Mouse (Mus musculus): ENCODE results near the gene Emp2. TPM values are rescaled to one million over a fixed set of nuclear protein-coding genes. Genes with fewer than 3 reads are reported as not detected.

The Emp2 gene
- total and polyA plus RNA-seq, 3 experiments, result 0.09 TPM; not detected in 2

- dilution Hi-C loops (cut with MboI; ENCODE audit: extremely low pct_ligation_motif_present, extremely low pct_unique_long_range_greater_than_20kb, low sequenced_read_pairs), result no loop called here
- Histone ChIP-seq H3K9me3 (replicated peaks; ENCODE audit: low read length) (no peaks in the 10 kb centered on the region), H3K27me3 (replicated peaks) (no peaks in the 10 kb centered on the region), H3K9ac (ENCODE audit: insufficient read depth, low read depth) (no peak overlapping the region), H3K4me3 (replicated peaks in 1 of 3; ENCODE audit: low read depth in 2 of 3, low read length in 2 of 3, poor library complexity in 1 of 3) (no peak overlapping the region), H3K4me2 (ENCODE audit: insufficient read depth, low read depth, poor library complexity, severe bottlenecking) (no peak overlapping the region), H3K36me3 (replicated peaks in 1 of 2; ENCODE audit: control insufficient read depth in 1 of 2, insufficient read depth in 1 of 2, low read length in 1 of 2) (no peaks in the 10 kb centered on the region), H3K79me2 (replicated peaks; ENCODE audit: control insufficient read depth, extremely low read depth, insufficient read depth, poor library complexity, severe bottlenecking) (no peaks in the 10 kb centered on the region), H3K27ac (ENCODE audit: insufficient read depth, low read depth) (no peak overlapping the region), H3K4me1 (ENCODE audit: control insufficient read depth in 1 of 2, insufficient read depth in 2 of 2) (no peaks in the 10 kb centered on the region)
- in situ Hi-C loops (cut with MboI; ENCODE audit: low pct_ligation_motif_present, low pct_unique_long_range_greater_than_20kb, low sequenced_read_pairs), result no loop called here
- no peak for DNase-seq (ENCODE audit: extremely low read depth)
- TF ChIP-seq POLR2AphosphoS2 (IDR thresholded peaks at IDR 0.05; ENCODE audit: low read depth, low read length) (no peak), HCFC1 (IDR thresholded peaks at IDR 0.05; ENCODE audit: low read depth, low read length) (no peak), MAZ (IDR thresholded peaks at IDR 0.05; ENCODE audit: low read depth, low read length) (no peak), NELFE (IDR thresholded peaks at IDR 0.05; ENCODE audit: low read depth, low read length) (no peak), CTCF (conservative IDR thresholded peaks at IDR 0.05 in 1 of 2, IDR thresholded peaks at IDR 0.05 in 1 of 2; ENCODE audit: low read depth in 2 of 2, low read length in 2 of 2) (no peak), GABPA (IDR thresholded peaks at IDR 0.05; ENCODE audit: insufficient replicate concordance, low read depth, low read length) (no peak)
These were observed 77.2 kb downstream of the Emp2 start for GRCm38 (mm10) chr16:10236601-10237000.

Other genes starting within 250 kb of the Emp2 start
- 4.6 and 7.3 TPM in 2 replicates for gene Rpl39l, start 143.7 kb downstream of the Emp2 start, total RNA-seq (2012; rRNA removed)
- gene Rpl39l, start 143.7 kb downstream of the Emp2 start, total RNA-seq (2014; rRNA removed), result 9.1 and 10.2 TPM in 2 replicates
- gene Rpl39l, start 143.7 kb downstream of the Emp2 start, polyA plus RNA-seq (2012; ENCODE audit: insufficient read length, low read depth), result 14.9 and 16.2 TPM in 2 replicates
- gene Atf7ip2, start 121.3 kb downstream of the Emp2 start, total RNA-seq (2012; rRNA removed), result not detected in 2 replicates
- gene Atf7ip2, start 121.3 kb downstream of the Emp2 start, total RNA-seq (2014; rRNA removed), result not detected in 2 replicates
- not detected in 2 replicates for gene Atf7ip2, start 121.3 kb downstream of the Emp2 start, polyA plus RNA-seq (2012; ENCODE audit: insufficient read length, low read depth)
- gene Tekt5, start 81.5 kb upstream of the Emp2 start, total RNA-seq (2012; rRNA removed), result 0.08 TPM in 1 of 2 replicates, not detected in the other
- not detected in 2 replicates for gene Tekt5, start 81.5 kb upstream of the Emp2 start, total RNA-seq (2014; rRNA removed)
- gene Tekt5, start 81.5 kb upstream of the Emp2 start, polyA plus RNA-seq (2012; ENCODE audit: insufficient read length, low read depth), result 0.14 and 0.17 TPM in 2 replicates
- gene Nubp1, start 98.0 kb upstream of the Emp2 start, total RNA-seq (2012; rRNA removed), result 163 and 169 TPM in 2 replicates
- gene Nubp1, start 98.0 kb upstream of the Emp2 start, total RNA-seq (2014; rRNA removed), result 152 TPM in 2 replicates
- gene Nubp1, start 98.0 kb upstream of the Emp2 start, polyA plus RNA-seq (2012; ENCODE audit: insufficient read length, low read depth), result 162 and 176 TPM in 2 replicates
- 0.63 and 0.68 TPM in 2 replicates for gene Tvp23a, start 133.4 kb upstream of the Emp2 start, total RNA-seq (2012; rRNA removed)
- 0.18 TPM in 1 of 2 replicates, not detected in the other for gene Tvp23a, start 133.4 kb upstream of the Emp2 start, total RNA-seq (2014; rRNA removed)
- 1.7 and 1.8 TPM in 2 replicates for gene Tvp23a, start 133.4 kb upstream of the Emp2 start, polyA plus RNA-seq (2012; ENCODE audit: insufficient read length, low read depth)
- gene Ciita, start 166.1 kb upstream of the Emp2 start, total RNA-seq (2012; rRNA removed), result 32.7 and 39.8 TPM in 2 replicates
- gene Ciita, start 166.1 kb upstream of the Emp2 start, total RNA-seq (2014; rRNA removed), result 38.8 and 39.1 TPM in 2 replicates
- 62.3 and 69.6 TPM in 2 replicates for gene Ciita, start 166.1 kb upstream of the Emp2 start, polyA plus RNA-seq (2012; ENCODE audit: insufficient read length, low read depth)
- 13.7 and 14.1 TPM in 2 replicates for gene Dexi, start 229.1 kb upstream of the Emp2 start, total RNA-seq (2012; rRNA removed)
- 10.0 and 11.3 TPM in 2 replicates for gene Dexi, start 229.1 kb upstream of the Emp2 start, total RNA-seq (2014; rRNA removed)
- 18.6 and 19.6 TPM in 2 replicates for gene Dexi, start 229.1 kb upstream of the Emp2 start, polyA plus RNA-seq (2012; ENCODE audit: insufficient read length, low read depth)
- 24.2 and 26.2 TPM in 2 replicates for gene Clec16a, start 231.4 kb upstream of the Emp2 start, total RNA-seq (2012; rRNA removed)
- gene Clec16a, start 231.4 kb upstream of the Emp2 start, total RNA-seq (2014; rRNA removed), result 19.3 and 20.0 TPM in 2 replicates
- gene Clec16a, start 231.4 kb upstream of the Emp2 start, polyA plus RNA-seq (2012; ENCODE audit: insufficient read length, low read depth), result 18.5 and 20.5 TPM in 2 replicates